Mouse (Mus musculus): ENCODE data around the gene Arhgap11a. TPM values are rescaled to one million over a fixed set of nuclear protein-coding genes. Genes with fewer than 3 reads are reported as not detected.

Arhgap11a gene
- polyA plus RNA-seq, 2 experiments from 2014 or later: 1.8 to 4.1 TPM

- no peak for ATAC-seq
Measured at GRCm38 (mm10) chr2:113817681-113818606, 30.5 kb downstream of the Arhgap11a start.

GRCm38 (mm10) chr2:113807640-113808039, 40.8 kb downstream of the Arhgap11a start:
- peak; percentile 37 for ATAC-seq

DNA sequence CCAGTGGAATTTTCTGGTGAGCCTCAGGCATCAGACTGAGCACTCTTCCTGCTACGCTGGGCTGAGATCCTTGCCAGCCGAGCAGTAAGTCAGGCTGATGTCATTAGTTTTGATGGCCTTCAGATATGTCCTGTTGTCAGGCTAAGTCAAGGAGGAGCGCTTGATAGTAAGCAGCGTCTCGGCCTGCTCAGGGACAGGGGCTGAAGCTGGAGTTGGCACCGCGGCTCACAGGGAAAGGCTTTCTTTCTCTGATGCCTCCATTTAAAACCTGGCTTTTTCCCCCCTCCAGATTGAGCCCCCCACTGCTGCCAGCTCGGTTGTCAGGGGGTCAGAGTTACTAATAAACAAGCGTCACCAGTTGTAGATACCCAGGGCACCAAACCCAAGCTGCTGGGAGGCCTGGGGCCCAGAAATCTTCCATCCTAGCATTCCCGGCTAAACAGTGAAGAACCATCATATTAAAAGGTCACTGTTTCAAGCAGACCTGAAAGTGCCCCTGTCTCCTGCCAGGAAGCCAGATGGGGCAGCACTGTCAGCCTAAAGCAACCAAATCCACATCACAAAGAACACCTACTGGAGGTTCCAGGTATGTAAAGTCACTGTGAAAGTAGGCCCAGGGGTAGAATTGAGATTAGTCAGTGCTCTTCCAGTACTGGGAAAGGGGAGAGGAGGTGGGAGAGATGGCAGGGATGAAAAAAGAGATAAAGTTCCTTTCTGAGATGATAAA, 41.4 kb downstream of the Arhgap11a start:
- no peak for ATAC-seq

- no peak for ATAC-seq
Measured at GRCm38 (mm10) chr2:113805765-113806164, 42.7 kb downstream of the Arhgap11a start.

DNA sequence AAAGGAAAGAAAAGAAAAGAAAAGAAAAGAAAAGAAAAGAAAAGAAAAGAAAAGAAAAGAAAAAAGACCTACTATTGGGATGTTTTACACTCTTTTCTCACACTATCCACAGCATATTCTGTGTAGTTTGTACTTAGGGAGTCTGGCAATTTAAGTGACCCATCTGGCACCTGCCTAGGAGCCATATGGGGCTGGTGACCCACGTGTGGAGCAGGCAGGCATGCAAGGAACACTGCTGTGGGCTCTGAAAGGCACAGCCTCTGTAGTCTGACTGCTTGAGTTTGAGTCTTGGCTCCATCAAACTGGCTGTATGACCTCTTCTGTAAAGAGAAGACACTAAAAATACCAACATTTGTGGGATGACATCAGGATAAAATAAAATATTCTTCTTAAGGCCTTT, 44.7 kb downstream of the Arhgap11a start:
- ATAC-seq: no peak

DNA sequence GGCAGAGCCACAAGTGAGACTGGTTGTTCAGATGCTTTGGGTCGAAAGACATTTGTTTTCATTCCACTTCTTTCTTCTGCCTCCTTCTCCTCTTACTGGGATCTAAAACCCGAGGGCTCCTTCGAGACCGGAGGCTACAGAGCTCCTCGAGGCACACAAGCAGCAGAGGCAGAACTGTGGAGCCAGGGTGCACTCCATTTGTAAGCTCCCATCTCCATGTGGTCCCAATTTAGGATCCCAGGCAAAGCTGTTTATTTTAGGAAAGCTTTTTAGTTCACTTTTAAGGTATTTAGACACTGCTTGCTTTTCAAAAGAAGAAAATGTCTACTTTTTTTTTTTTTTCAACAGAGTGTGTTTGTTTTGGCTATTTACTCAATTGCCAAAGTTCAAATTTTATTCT, 47.6 kb downstream of the Arhgap11a start:
- no peak for ATAC-seq

DNA sequence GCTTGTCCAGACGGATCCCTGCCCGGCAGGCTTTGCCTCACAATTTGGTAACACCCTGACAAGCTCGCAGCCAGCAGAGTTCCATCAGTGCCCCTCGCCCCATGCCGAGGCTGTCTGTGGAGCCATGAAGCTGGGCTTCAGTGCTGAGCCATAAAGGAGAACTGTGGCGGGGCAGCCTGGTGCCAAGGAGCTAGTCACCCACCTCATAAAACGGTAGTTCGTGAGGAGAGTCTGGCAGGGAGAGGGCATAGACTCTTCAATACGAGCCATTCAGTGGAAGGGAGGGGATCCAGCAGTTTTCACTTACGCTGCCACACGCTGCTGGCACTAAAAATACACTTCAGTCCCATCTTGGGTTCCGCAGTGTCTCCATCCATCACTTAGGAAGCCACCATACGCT, 49.9 kb downstream of the Arhgap11a start:
- no peak for ATAC-seq

DNA sequence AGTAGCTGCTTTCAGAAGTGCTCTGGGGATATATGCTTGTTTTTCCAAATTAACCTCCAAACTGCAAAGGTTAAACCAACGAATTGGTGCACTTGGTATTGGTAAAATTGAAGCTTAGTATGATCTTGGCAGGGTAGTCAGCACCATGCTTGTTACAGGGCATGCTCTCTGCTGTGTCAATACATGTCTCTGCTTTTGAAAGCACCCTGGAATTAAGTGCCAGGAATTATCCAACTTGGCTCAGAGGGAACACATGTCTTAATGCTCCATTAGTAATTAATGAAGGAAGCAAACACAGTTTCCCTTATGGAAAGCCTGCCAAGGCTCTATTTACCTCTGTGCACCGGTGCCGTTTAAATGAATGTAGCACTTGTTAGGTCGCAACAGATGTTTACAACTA, 53.3 kb downstream of the Arhgap11a start:
- no peak for ATAC-seq

DNA sequence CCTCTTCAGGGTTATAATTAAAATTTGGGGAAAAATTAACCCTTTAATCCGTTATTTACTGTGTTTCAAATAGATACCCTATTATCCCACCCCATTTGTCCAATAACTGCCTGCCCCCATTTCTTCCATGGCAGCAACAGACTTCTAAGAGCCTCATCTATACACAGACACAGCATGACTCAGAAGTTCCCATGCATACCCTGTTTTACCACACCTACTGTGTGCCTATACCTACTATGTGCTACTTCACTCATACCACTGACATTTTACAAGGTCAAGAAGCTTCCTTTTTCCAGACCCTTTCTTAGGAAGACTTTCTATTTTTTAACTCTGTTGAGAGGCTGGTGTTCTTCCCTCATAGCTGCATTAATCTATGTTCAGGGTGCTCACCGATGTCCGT, 54.9 kb downstream of the Arhgap11a start:
- no peak for ATAC-seq

DNA sequence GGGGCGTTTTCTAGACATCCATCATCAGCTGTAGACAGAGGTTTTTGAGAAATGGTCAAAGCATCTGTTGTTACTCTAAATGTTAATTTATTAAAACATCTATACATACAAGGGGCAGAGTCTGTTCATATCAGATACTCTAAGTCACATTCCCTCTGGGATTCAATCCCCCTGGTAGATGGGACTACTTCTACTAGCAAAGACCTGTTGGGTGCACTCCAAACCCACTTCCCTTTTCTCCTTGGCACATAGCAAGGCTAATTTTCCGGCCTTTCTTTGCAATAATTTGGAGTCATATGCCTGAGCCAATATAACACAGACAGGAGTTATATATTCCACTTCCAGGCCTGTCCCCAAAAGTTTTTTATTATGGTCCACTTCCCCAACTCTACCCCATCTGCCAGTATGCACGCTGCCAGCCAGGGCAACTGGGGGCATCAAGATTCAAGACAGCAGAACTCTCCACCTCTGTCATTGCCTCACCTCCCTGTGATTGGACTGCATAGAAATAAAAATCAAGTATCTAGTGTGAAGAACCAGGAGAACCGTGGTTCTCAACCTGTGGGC, 59.6 kb downstream of the Arhgap11a start:
- ATAC-seq: no peak

DNA sequence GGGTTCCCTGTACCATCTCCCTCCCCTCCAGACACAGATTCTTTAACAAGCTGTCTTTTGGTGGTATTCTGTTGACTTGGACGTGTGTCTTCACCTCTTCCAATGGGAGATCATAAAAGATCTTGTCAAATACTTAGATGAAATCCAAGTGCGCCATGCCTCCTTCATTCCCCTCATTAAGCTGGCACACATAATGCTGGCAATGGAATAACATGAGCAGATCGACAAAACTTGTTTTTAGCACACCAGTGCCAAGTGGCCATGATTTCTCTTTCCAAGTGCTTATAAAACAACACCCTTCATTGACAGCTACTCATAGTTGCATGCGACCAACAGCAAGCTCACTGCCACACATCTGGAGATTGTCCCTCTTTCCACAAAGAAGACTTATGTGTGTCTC, 60.6 kb downstream of the Arhgap11a start:
- no peak for ATAC-seq

DNA sequence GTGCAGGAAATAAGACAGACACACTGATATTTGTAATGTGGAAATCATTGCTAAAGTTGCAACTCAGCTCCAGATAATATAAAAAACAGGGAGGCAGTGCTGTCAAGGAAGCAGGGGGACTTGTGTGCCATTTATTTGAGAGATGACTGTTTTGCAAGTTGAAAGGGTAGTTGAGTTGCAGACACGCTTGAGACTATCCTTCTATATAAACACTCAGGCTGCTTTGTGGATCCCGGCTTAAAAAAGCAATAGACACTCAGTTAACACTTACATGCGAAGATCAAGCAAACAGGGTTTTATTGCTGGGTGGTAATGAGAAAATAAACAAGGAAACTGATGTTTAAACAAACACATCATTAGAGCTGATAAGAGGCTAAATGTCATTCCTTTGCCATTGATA, 63.6 kb downstream of the Arhgap11a start:
- no peak for ATAC-seq

- ATAC-seq: no peak
Measured at GRCm38 (mm10) chr2:113781521-113781920, 66.9 kb downstream of the Arhgap11a start.

Other genes with a start within 250 kb of the Arhgap11a start
- gene Grem1, start 90.0 kb downstream of the Arhgap11a start, polyA plus RNA-seq (2017; shearing (Covaris generic)): not detected
- 1 to 10 TPM; 8.6 to 9.2 TPM for gene Scg5, start 19.5 kb downstream of the Arhgap11a start, polyA plus RNA-seq (2017; shearing (Covaris generic))
- gene Gjd2, start 165.0 kb upstream of the Arhgap11a start, polyA plus RNA-seq (2017; shearing (Covaris generic)): not detected
- gene Actc1, start 204.9 kb upstream of the Arhgap11a start, polyA plus RNA-seq (2017; shearing (Covaris generic)): not detected

Data from CD4-positive, CD25-positive, alpha-beta regulatory T cell, adult 4 months (primary cell).